Mouse (Mus musculus): ENCODE results near the gene AU022751. TPM values are rescaled to one million over a fixed set of nuclear protein-coding genes. Genes with fewer than 3 reads are reported as not detected.
"Not testable (repeated sequence)": the region's sequence is repeated elsewhere in the genome, so short reads cannot be mapped to it uniquely, and the experiment has no call there.

Gene AU022751
- polyA plus RNA-seq (2014; fragmentation: Nextera tagmentation; extraction: Ambion mirVana), result not detected in 2 replicates

GRCm38 (mm10) chrX:6082954-6083680 lies at the start of gene AU022751:
Gene AU022751 (minus strand): TSS chrX:6083419.
- no peak within 1 kb of the TSS for H3K9ac ChIP-seq
- peaks cover 13% of the 10 kb centered on the region; the same call in 1 of the 2 replicates for H3K9me3 ChIP-seq (ENCODE audit: low read depth, low read length)
- no peaks in the 10 kb centered on the region for H3K27me3 ChIP-seq (ENCODE audit: insufficient read depth, low read length)
- no peak within 1 kb of the TSS for H3K4me2 ChIP-seq
- H3K4me1 ChIP-seq (ENCODE audit: insufficient read depth), result no peaks in the 10 kb centered on the region
- H3K27ac ChIP-seq (ENCODE audit: low read depth), result no peak within 1 kb of the TSS
- 88% methylated on average over 39 of the region's 39 CpGs for WGBS
- no peaks in the 10 kb centered on the region for H3K36me3 ChIP-seq (ENCODE audit: insufficient read depth)
- DNase-seq, result no peak
- no peak for ATAC-seq (ENCODE audit: insufficient read depth)
- TF ChIP-seq CTCF (IDR thresholded peaks at IDR 0.05; ENCODE audit: low read depth), result no peak
- H3K4me3 ChIP-seq (ENCODE audit: low read depth, low read length), result no peak within 1 kb of the TSS

- 5% methylated on average over 25 of the region's 30 CpGs for WGBS
- Histone ChIP-seq H3K9ac (0 out of 2 replicates have a peak overlapping the region, but pooled peaks have one; percentile 6), H3K27ac (ENCODE audit: low read depth) (no peak overlapping the region), H3K9me3 (ENCODE audit: low read depth, low read length) (no peaks in the 10 kb centered on the region), H3K4me2 (peak overlapping the region; percentile 49), H3K36me3 (ENCODE audit: insufficient read depth) (no peaks in the 10 kb centered on the region), H3K4me1 (ENCODE audit: insufficient read depth) (no peaks in the 10 kb centered on the region), H3K27me3 (ENCODE audit: insufficient read depth, low read length) (0 out of 2 replicates have a peak, but pooled peaks cover 6% of the 10 kb centered on the region), H3K4me3 (ENCODE audit: low read depth, low read length) (peak overlapping the region; percentile 26)
- ATAC-seq (ENCODE audit: insufficient read depth) (peak; percentile 73; the same call in 1 of the 2 replicates), DNase-seq (peak; percentile 34)
- TF ChIP-seq CTCF (IDR thresholded peaks at IDR 0.05; ENCODE audit: low read depth), result peak; percentile 36; the same call in 1 of the 2 replicates
Measured at GRCm38 (mm10) chrX:6091996-6092757, 9.0 kb upstream of the AU022751 start.

DNA sequence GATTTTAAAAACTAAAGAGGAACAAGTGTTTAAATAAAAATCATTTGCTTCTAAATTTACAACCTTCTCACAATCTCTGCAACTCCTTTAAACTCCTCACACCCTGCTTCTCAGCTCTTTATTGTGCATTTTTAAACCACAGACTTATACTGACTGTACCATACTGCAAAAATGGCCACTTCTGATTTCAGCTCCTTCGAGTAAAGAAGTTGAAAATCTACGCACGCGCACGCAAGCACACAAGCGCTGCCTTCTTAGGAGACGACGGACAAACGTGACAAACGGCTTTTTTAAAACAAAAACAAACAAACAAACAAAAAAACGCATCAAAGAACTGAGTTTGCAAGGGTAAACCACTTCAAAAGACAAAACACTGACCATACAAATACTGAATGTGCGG lies 8.3 kb upstream of the AU022751 start:
- ATAC-seq (ENCODE audit: insufficient read depth), result no peak

DNA sequence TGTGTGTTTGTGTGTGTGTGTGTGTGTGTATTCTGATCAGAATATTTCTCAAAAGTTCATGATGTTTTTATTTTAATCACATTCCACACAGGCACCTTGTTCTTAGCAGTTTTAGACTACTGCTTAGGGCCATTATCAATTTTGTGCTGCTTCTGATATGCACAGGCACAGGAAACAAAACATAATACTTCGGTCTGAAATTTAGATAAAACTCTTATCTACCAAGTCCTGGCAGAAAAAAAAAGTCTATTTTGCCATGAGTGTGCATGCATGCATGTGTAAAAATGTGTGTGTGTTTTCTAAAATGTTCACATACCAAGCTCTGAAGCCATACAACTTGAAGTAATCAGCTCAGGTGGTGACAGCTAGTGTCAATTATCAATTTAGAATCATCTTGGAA lies 21.7 kb downstream of the AU022751 start:
- H3K9ac ChIP-seq, result no peak overlapping the region
- no peaks in the 10 kb centered on the region for H3K27me3 ChIP-seq (ENCODE audit: insufficient read depth, low read length)
- no peak for TF ChIP-seq CTCF (IDR thresholded peaks at IDR 0.05; ENCODE audit: low read depth)

More for the DNA sequence above, 8.3 kb upstream of the AU022751 start:
- Histone ChIP-seq H3K4me2 (peak overlapping the region; percentile 49), H3K9ac (no peak overlapping the region), H3K9me3 (ENCODE audit: low read depth, low read length) (no peaks in the 10 kb centered on the region), H3K4me3 (ENCODE audit: low read depth, low read length) (peak overlapping the region; percentile 26), H3K36me3 (ENCODE audit: insufficient read depth) (no peaks in the 10 kb centered on the region), H3K4me1 (ENCODE audit: insufficient read depth) (no peaks in the 10 kb centered on the region), H3K27ac (ENCODE audit: low read depth) (no peak overlapping the region), H3K27me3 (ENCODE audit: insufficient read depth, low read length) (0 out of 2 replicates have a peak, but pooled peaks cover 6% of the 10 kb centered on the region)
- no peak for TF ChIP-seq CTCF (IDR thresholded peaks at IDR 0.05; ENCODE audit: low read depth)
- no peak for DNase-seq
- 16% methylated on average over 12 of the region's 12 CpGs for WGBS

GRCm38 (mm10) chrX:6047936-6048614 lies 35.1 kb downstream of the AU022751 start:
- not testable (repeated sequence) for DNase-seq; H3K4me1 ChIP-seq (ENCODE audit: insufficient read depth); H3K9ac ChIP-seq; H3K36me3 ChIP-seq (ENCODE audit: insufficient read depth); H3K27ac ChIP-seq (ENCODE audit: low read depth); H3K9me3 ChIP-seq (ENCODE audit: low read depth, low read length); H3K27me3 ChIP-seq (ENCODE audit: insufficient read depth, low read length)
- H3K4me3 ChIP-seq (ENCODE audit: low read depth, low read length), result peak overlapping the region; percentile 21
- H3K4me2 ChIP-seq, result peak overlapping the region; percentile 49; the same call in 1 of the 2 replicates
- WGBS, result 8% methylated on average over 4 of the region's 60 CpGs
- ATAC-seq (ENCODE audit: insufficient read depth), result peak; percentile 75

More for the DNA sequence above, 21.7 kb downstream of the AU022751 start:
- H3K4me2 ChIP-seq, result no peak overlapping the region
- no peak overlapping the region for H3K27ac ChIP-seq (ENCODE audit: low read depth)
- WGBS, result 61% methylated on average over 1 of the region's 1 CpGs
- DNase-seq (no peak), ATAC-seq (ENCODE audit: insufficient read depth) (no peak)
- H3K36me3 ChIP-seq (ENCODE audit: insufficient read depth), result no peaks in the 10 kb centered on the region
- H3K4me1 ChIP-seq (ENCODE audit: insufficient read depth), result no peaks in the 10 kb centered on the region
- H3K9me3 ChIP-seq (ENCODE audit: low read depth, low read length), result no peaks in the 10 kb centered on the region
- H3K4me3 ChIP-seq (ENCODE audit: low read depth, low read length), result no peak overlapping the region

DNA sequence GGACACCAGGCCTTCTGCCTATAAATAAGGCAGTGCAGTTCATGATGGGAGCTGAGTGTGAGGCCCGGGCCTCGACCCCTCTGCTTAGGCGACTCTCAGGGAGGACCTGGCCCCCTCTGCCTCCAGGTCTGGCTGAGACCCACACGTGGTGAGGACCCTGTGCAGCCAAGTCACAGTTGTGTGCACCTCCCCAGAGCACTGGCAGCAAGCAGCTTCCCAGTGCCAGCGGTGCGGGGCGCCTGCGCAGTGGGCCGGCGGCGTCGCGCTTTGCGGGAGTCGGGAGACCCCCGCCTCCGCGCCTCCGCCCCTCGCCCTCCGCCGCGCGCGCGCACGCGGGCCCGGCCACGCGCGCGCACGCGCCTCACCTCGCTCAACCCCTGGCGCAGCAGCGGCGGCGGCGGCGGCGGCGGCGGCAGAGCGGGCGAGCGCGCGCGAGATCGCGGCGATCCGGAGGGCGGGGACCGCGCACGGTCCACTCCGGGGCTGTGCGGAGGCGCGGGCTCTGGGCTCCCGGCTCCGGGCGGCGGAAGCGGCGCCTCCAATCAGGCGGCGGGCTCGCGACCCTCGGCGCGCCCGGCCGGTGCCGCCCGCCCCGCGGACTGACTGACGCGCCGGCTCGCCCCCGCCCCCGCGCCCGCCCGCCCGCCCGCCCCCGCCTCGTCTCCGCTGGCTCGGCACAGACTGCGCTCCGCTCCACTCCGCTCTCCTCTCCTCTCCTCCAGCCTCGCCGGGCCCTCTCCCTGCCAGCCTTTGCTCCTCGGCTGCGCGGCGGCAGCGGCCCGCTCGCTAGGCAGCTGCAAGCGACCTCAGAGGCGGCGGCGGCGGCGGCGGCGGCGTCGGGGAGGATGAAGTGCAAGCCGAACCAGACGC lies 35.9 kb downstream of the AU022751 start, which contains the start of gene Nudt11:
Gene Nudt11, plus strand, starts transcription at position 388 of the 870 bp plus-strand sequence.
- WGBS, result no CpG with 5 or more reads among the region's 121 CpGs
- not testable (repeated sequence) for DNase-seq; H3K4me1 ChIP-seq (ENCODE audit: insufficient read depth); H3K9me3 ChIP-seq (ENCODE audit: low read depth, low read length); H3K9ac ChIP-seq; H3K27ac ChIP-seq (ENCODE audit: low read depth); H3K36me3 ChIP-seq (ENCODE audit: insufficient read depth); H3K27me3 ChIP-seq (ENCODE audit: insufficient read depth, low read length)
- Histone ChIP-seq H3K4me2 (peak within 1 kb of the TSS; percentile 49; the same call in 1 of the 2 replicates), H3K4me3 (ENCODE audit: low read depth, low read length) (peak within 1 kb of the TSS; percentile 21)
- ATAC-seq (ENCODE audit: insufficient read depth), result peak; percentile 92

Small RNAs within 50 kb of the gene (microRNA-seq; reads per million reads assigned to microRNA genes)
- gene Gm27360 (ENCODE audit: borderline number of aligned reads), result not detected

Other genes with a start within 250 kb of the AU022751 start
- gene Nudt11, start 36.0 kb downstream of the AU022751 start, polyA plus RNA-seq (2014; fragmentation: Nextera tagmentation; extraction: Ambion mirVana), result 3.4 and 3.6 TPM in 2 replicates
- 4.4 and 4.9 TPM in 2 replicates for gene Nudt10, start 89.6 kb upstream of the AU022751 start, polyA plus RNA-seq (2014; fragmentation: Nextera tagmentation; extraction: Ambion mirVana)
- 0.08 TPM in 1 of 2 replicates, not detected in the other for gene Bmp15, start 237.3 kb upstream of the AU022751 start, polyA plus RNA-seq (2014; fragmentation: Nextera tagmentation; extraction: Ambion mirVana)

Data from lung, embryonic 14.5 days (tissue).